26 mouse cellular contexts compared by ENCODE assay signal in genomic region chr7:45131850-45132249, GRCm38 (mm10). TPM values are rescaled to one million over a fixed set of nuclear protein-coding genes. Genes with fewer than 3 reads are reported as not detected.
A peak's percentile ranks its signal among the peaks of the same experiment; 100 is the strongest.
DNase-seq lines count a peak whose midpoint lies in the region; ATAC-seq and TF ChIP-seq lines count a peak whose summit lies in the region.
"Had no signal": no experiment of that assay in that cellular context is flagged by ENCODE, and none has a peak within 500 bp of the region (broad histone marks: within the 10 kb centered on the region; RNA-seq: fewer than 3 reads in every experiment).

No protein-coding gene starts in this region.

- peaks cover 8% of the 10 kb centered on the region for H3K36me3 ChIP-seq in heart, embryonic 10.5 days
- peaks cover 7% of the 10 kb centered on the region for H3K36me3 ChIP-seq in heart, adult 2 months (ENCODE audit: control insufficient read depth, insufficient read depth, low read length)
- peaks cover 5% of the 10 kb centered on the region; the same call in 1 of the 2 replicates for H3K36me3 ChIP-seq in liver, adult 2 months (ENCODE audit: control insufficient read depth, insufficient read depth, low read length)
- peaks cover 4% of the 10 kb centered on the region for H3K36me3 ChIP-seq in liver, postnatal 0 days (replicated peaks; ENCODE audit: insufficient read depth, low read length)
- peaks cover 15% of the 10 kb centered on the region for H3K36me3 ChIP-seq in ES-E14 (ENCODE audit: control insufficient read depth, insufficient read depth, low read length, poor library complexity, severe bottlenecking)

- DNase-seq in adrenal gland, adult (ENCODE audit: inconsistent age in 2 of 2, low spot score in 1 of 2), result peak; percentile 24 to 30
- DNase-seq in adrenal gland, postnatal 14 days, result no peak
- no peak for DNase-seq in heart, embryonic 10.5 days (ENCODE audit: low spot score)
- no peak for DNase-seq in heart, adult 2 months
- no peak for DNase-seq in liver, adult 2 months (ENCODE audit: extremely low read depth, low read depth, low spot score)
- DNase-seq in liver, postnatal 0 days, result no peak
- DNase-seq in ES-E14 (ENCODE audit: low read depth, low spot score), result no peak
- DNase-seq in adipocyte (ENCODE audit: low spot score), result no peak
- DNase-seq: adrenal gland, postnatal 10 days; gastrocnemius, postnatal 10 days; kidney, adult 11 months; kidney, postnatal 10 days; left cerebral cortex, postnatal 4 days; lung, adult 18-20 months; lung, postnatal 4 days; right cerebral cortex, postnatal 25 days; thymus, postnatal 14 days had no signal

- in situ Hi-C loops in ES-E14 (cut with MboI; ENCODE audit: low sequenced_read_pairs in 2 of 2, unreplicated experiment in 2 of 2), result loop anchor here in 1 of 2 experiments (5.0 kb wide), 1 partner anchor 55 kb away; no protein-coding TSS in a partner anchor

- H3K4me2 ChIP-seq in liver, postnatal 0 days (ENCODE audit: low read depth, low read length), result no peak overlapping the region
- H3K4me2 ChIP-seq: heart, embryonic 15.5 days; midbrain, embryonic 12.5 days; neural tube, embryonic 15.5 days had no signal

- peaks cover 24% of the 10 kb centered on the region for H3K27me3 ChIP-seq in heart, embryonic 10.5 days (ENCODE audit: insufficient read depth, poor library complexity, severe bottlenecking)
- H3K27me3 ChIP-seq in heart, adult 2 months (ENCODE audit: control insufficient read depth, insufficient read depth, low read length), result no peaks in the 10 kb centered on the region
- H3K27me3 ChIP-seq in liver, adult 2 months (ENCODE audit: control insufficient read depth, insufficient read depth, low read length), result no peaks in the 10 kb centered on the region
- no peaks in the 10 kb centered on the region for H3K27me3 ChIP-seq in liver, postnatal 0 days (ENCODE audit: insufficient read depth, low read length)
- H3K27me3 ChIP-seq: heart, embryonic 15.5 days had no signal

- no peaks in the 10 kb centered on the region for H3K9me3 ChIP-seq in heart, embryonic 10.5 days
- H3K9me3 ChIP-seq in liver, postnatal 0 days (ENCODE audit: low read length), result no peaks in the 10 kb centered on the region
- no peaks in the 10 kb centered on the region for H3K9me3 ChIP-seq in ES-E14 (ENCODE audit: control insufficient read depth, insufficient read depth, low read depth, low read length)
- H3K9me3 ChIP-seq: heart, embryonic 15.5 days; neural tube, embryonic 15.5 days had no signal

- no peak for TF ChIP-seq EP300 in heart, adult 2 months (IDR thresholded peaks at IDR 0.05; ENCODE audit: insufficient read depth, low read depth, low read length)
- no peak for TF ChIP-seq EP300 in liver, postnatal 0 days (IDR thresholded peaks at IDR 0.05; ENCODE audit: low read depth)

- TF ChIP-seq CTCF in heart, adult 2 months (IDR thresholded peaks at IDR 0.05), result no peak
- no peak for TF ChIP-seq CTCF in liver, adult 2 months (IDR thresholded peaks at IDR 0.05; ENCODE audit: low read depth, low read length)
- no peak for TF ChIP-seq CTCF in liver, postnatal 0 days (IDR thresholded peaks at IDR 0.05; ENCODE audit: low read depth)

- no peak overlapping the region for H3K9ac ChIP-seq in heart, adult 2 months (ENCODE audit: low read depth, low read length)
- 0 out of 2 replicates have a peak overlapping the region, but pooled peaks have one; percentile 6 for H3K9ac ChIP-seq in liver, adult 2 months (ENCODE audit: low read depth, low read length)
- no peak overlapping the region for H3K9ac ChIP-seq in liver, postnatal 0 days (replicated peaks)
- peak overlapping the region; percentile 64; the same call in 1 of the 2 replicates for H3K9ac ChIP-seq in ES-E14 (ENCODE audit: insufficient read depth, low read depth, low read length, poor library complexity, severe bottlenecking)
- H3K9ac ChIP-seq: heart, embryonic 15.5 days; midbrain, embryonic 12.5 days; neural tube, embryonic 15.5 days had no signal

- WGBS in heart, embryonic 10.5 days, result 62% methylated on average over 11 of the region's 11 CpGs
- 81% methylated on average over 11 of the region's 11 CpGs for WGBS in heart, adult 2 months
- 83% methylated on average over 11 of the region's 11 CpGs for WGBS in liver, adult 2 months
- WGBS in liver, postnatal 0 days (ENCODE audit: insufficient replicate concordance), result 81% methylated on average over 11 of the region's 11 CpGs

- H3K4me1 ChIP-seq in heart, embryonic 10.5 days, result peaks cover 45% of the 10 kb centered on the region
- H3K4me1 ChIP-seq in heart, adult 2 months (ENCODE audit: control insufficient read depth, insufficient read depth, low read length), result peaks cover 5% of the 10 kb centered on the region; the same call in 1 of the 2 replicates
- H3K4me1 ChIP-seq in liver, adult 2 months (ENCODE audit: control insufficient read depth, insufficient read depth, low read length), result peaks cover 26% of the 10 kb centered on the region
- peaks cover 33% of the 10 kb centered on the region for H3K4me1 ChIP-seq in liver, postnatal 0 days (ENCODE audit: insufficient read depth)
- peaks cover 0 to 18% of the 10 kb centered on the region in 2 experiments; a peak in 1 of 4 replicates for H3K4me1 ChIP-seq in ES-E14 (ENCODE audit: control insufficient read depth in 2 of 2, insufficient read depth in 2 of 2, low read length in 2 of 2, poor library complexity in 1 of 2)

- H3K27ac ChIP-seq in heart, embryonic 10.5 days, result peak overlapping the region; percentile 65
- no peak overlapping the region for H3K27ac ChIP-seq in heart, adult 2 months
- peak overlapping the region; percentile 52 for H3K27ac ChIP-seq in liver, adult 2 months (replicated peaks; ENCODE audit: insufficient read depth, low read depth, low read length)
- H3K27ac ChIP-seq in liver, postnatal 0 days (ENCODE audit: low read depth), result no peak overlapping the region
- H3K27ac ChIP-seq in ES-E14 (ENCODE audit: insufficient read depth, low read depth, low read length, poor library complexity, severe bottlenecking), result no peak overlapping the region
- H3K27ac ChIP-seq: heart, embryonic 15.5 days; hindbrain, postnatal 0 days; midbrain, embryonic 12.5 days; neural tube, embryonic 15.5 days had no signal

- no peak overlapping the region for H3K4me3 ChIP-seq in heart, embryonic 10.5 days
- H3K4me3 ChIP-seq in heart, adult 2 months, result no peak overlapping the region
- H3K4me3 ChIP-seq in liver, adult 2 months (ENCODE audit: insufficient read depth, low read depth, low read length), result no peak overlapping the region
- H3K4me3 ChIP-seq in liver, postnatal 0 days (ENCODE audit: low read depth, low read length), result no peak overlapping the region
- H3K4me3 ChIP-seq in ES-E14 (ENCODE audit: insufficient read depth in 1 of 2, low read depth in 1 of 2, low read length in 2 of 2, poor library complexity in 1 of 2, severe bottlenecking in 1 of 2), result peak overlapping the region in 1 of 2 experiments; percentile 44; a peak in 2 of 4 replicates
- H3K4me3 ChIP-seq: heart, embryonic 15.5 days; midbrain, embryonic 12.5 days; myocyte; neural tube, embryonic 15.5 days had no signal

- intact Hi-C loops in heart, adult 2 months (cut with DNase I), result no loop called here

- H3K79me2 ChIP-seq in heart, adult 2 months (replicated peaks; ENCODE audit: control insufficient read depth, insufficient read depth, low read length), result no peaks in the 10 kb centered on the region; the same call in 1 of the 2 replicates
- peaks cover 11% of the 10 kb centered on the region; the same call in 1 of the 2 replicates for H3K79me2 ChIP-seq in liver, adult 2 months (ENCODE audit: control insufficient read depth, insufficient read depth, low read length)

- ATAC-seq in liver, postnatal 0 days, result no peak
- ATAC-seq: CD4-positive, CD25-positive, alpha-beta regulatory T cell, adult 4 months; hindbrain, postnatal 0 days had no signal

- no peak for TF ChIP-seq POLR2A in heart, adult 2 months (IDR thresholded peaks at IDR 0.05; ENCODE audit: insufficient read depth, low read depth, low read length)
- no peak for TF ChIP-seq POLR2A in liver, adult 2 months (IDR thresholded peaks at IDR 0.05; ENCODE audit: extremely low read depth, insufficient read depth, low read length)

RNA-seq across cellular contexts. Expression of gene Rpl13a, which starts 3.3 kb away (rescaled TPM):
- total RNA-seq in adrenal gland, postnatal 14 days (2021), result 1,693 and 2,079 TPM in 2 replicates
- polyA plus RNA-seq in heart, embryonic 10.5 days (2016; fragmentation: Nextera tagmentation; extraction: Ambion mirVana), result 873 and 1,060 TPM in 2 replicates
- total RNA-seq in heart, adult 2 months (2021), result 100 to 1,000 TPM; 561 to 659 TPM
- polyA plus RNA-seq in heart, adult 2 months (2012; rRNA removed), result 915 and 1,061 TPM in 2 replicates
- 1,440 and 1,681 TPM in 2 replicates for total RNA-seq in liver, adult 2 months (2014; rRNA removed)
- 488 and 544 TPM in 2 replicates for polyA plus RNA-seq in liver, adult 2 months (2012; rRNA removed)
- polyA plus RNA-seq in liver, postnatal 0 days (2015; fragmentation: Nextera tagmentation; extraction: Ambion mirVana), result 938 and 993 TPM in 2 replicates
- 3,971 and 5,136 TPM in 2 replicates for total RNA-seq in ES-E14 (2012; rRNA removed)

RNA-seq across cellular contexts. Expression of gene Gm45713, which starts 4.2 kb away (rescaled TPM):
- not detected in 2 replicates for total RNA-seq in adrenal gland, postnatal 14 days (2021)
- 0.36 and 0.58 TPM in 2 replicates for polyA plus RNA-seq in heart, embryonic 10.5 days (2016; fragmentation: Nextera tagmentation; extraction: Ambion mirVana)
- under 1 TPM in 1 of 2 experiments, not detected in 1; 0.80 TPM for total RNA-seq in heart, adult 2 months (2021)
- polyA plus RNA-seq in heart, adult 2 months (2012; rRNA removed), result 4.5 and 4.6 TPM in 2 replicates
- total RNA-seq in liver, adult 2 months (2014; rRNA removed), result 0.13 TPM in 1 of 2 replicates, not detected in the other
- polyA plus RNA-seq in liver, adult 2 months (2012; rRNA removed), result 0.98 TPM in 1 of 2 replicates, not detected in the other
- polyA plus RNA-seq in liver, postnatal 0 days (2015; fragmentation: Nextera tagmentation; extraction: Ambion mirVana), result 0.27 and 0.70 TPM in 2 replicates
- total RNA-seq in ES-E14 (2012; rRNA removed), result 0.36 and 0.90 TPM in 2 replicates
- total RNA-seq: adrenal gland, postnatal 10 days; gastrocnemius, postnatal 10 days; hindbrain, postnatal 0 days; layer of hippocampus, adult 8-10 months; left cerebral cortex, adult 18-20 months had no signal
- polyA plus RNA-seq: CD4-positive, CD25-positive, alpha-beta regulatory T cell, adult 4 months; heart, embryonic 15.5 days; stomach, embryonic 16.5 days had no signal

RNA-seq across cellular contexts. Expression of gene Flt3l, which starts 4.4 kb away (rescaled TPM):
- 13.3 and 25.0 TPM in 2 replicates for total RNA-seq in adrenal gland, postnatal 14 days (2021)
- 2.5 and 3.1 TPM in 2 replicates for polyA plus RNA-seq in heart, embryonic 10.5 days (2016; fragmentation: Nextera tagmentation; extraction: Ambion mirVana)
- total RNA-seq in heart, adult 2 months (2021), result 1 to 10 TPM; 5.5 to 6.4 TPM
- polyA plus RNA-seq in heart, adult 2 months (2012; rRNA removed), result 47.4 and 59.1 TPM in 2 replicates
- 3.2 and 5.4 TPM in 2 replicates for total RNA-seq in liver, adult 2 months (2014; rRNA removed)
- polyA plus RNA-seq in liver, adult 2 months (2012; rRNA removed), result 20.8 and 30.8 TPM in 2 replicates
- 2.0 and 2.3 TPM in 2 replicates for polyA plus RNA-seq in liver, postnatal 0 days (2015; fragmentation: Nextera tagmentation; extraction: Ambion mirVana)
- 1.8 and 1.9 TPM in 2 replicates for total RNA-seq in ES-E14 (2012; rRNA removed)

RNA-seq across cellular contexts. Expression of gene Rps11, which starts 7.6 kb away (rescaled TPM):
- total RNA-seq in adrenal gland, postnatal 14 days (2021), result 1,189 and 1,386 TPM in 2 replicates
- polyA plus RNA-seq in heart, embryonic 10.5 days (2016; fragmentation: Nextera tagmentation; extraction: Ambion mirVana), result 1,266 and 1,534 TPM in 2 replicates
- total RNA-seq in heart, adult 2 months (2021), result 100 to 1,000 TPM; 534 to 613 TPM
- polyA plus RNA-seq in heart, adult 2 months (2012; rRNA removed), result 186 and 258 TPM in 2 replicates
- total RNA-seq in liver, adult 2 months (2014; rRNA removed), result 355 and 400 TPM in 2 replicates
- polyA plus RNA-seq in liver, adult 2 months (2012; rRNA removed), result 95.1 and 111 TPM in 2 replicates
- polyA plus RNA-seq in liver, postnatal 0 days (2015; fragmentation: Nextera tagmentation; extraction: Ambion mirVana), result 681 and 696 TPM in 2 replicates
- 1,746 and 1,854 TPM in 2 replicates for total RNA-seq in ES-E14 (2012; rRNA removed)

RNA-seq across cellular contexts. Expression of gene Pih1d1, which starts 22.3 kb away (rescaled TPM):
- 55.6 and 58.5 TPM in 2 replicates for total RNA-seq in adrenal gland, postnatal 14 days (2021)
- 97.8 and 102 TPM in 2 replicates for polyA plus RNA-seq in heart, embryonic 10.5 days (2016; fragmentation: Nextera tagmentation; extraction: Ambion mirVana)
- 10 to 100 TPM; 33.8 to 36.7 TPM for total RNA-seq in heart, adult 2 months (2021)
- polyA plus RNA-seq in heart, adult 2 months (2012; rRNA removed), result 48.1 and 51.2 TPM in 2 replicates
- total RNA-seq in liver, adult 2 months (2014; rRNA removed), result 48.0 and 59.1 TPM in 2 replicates
- 62.1 and 66.4 TPM in 2 replicates for polyA plus RNA-seq in liver, adult 2 months (2012; rRNA removed)
- polyA plus RNA-seq in liver, postnatal 0 days (2015; fragmentation: Nextera tagmentation; extraction: Ambion mirVana), result 37.6 and 37.8 TPM in 2 replicates
- total RNA-seq in ES-E14 (2012; rRNA removed), result 69.9 and 70.2 TPM in 2 replicates

Comparison
In these comparisons a context has a peak if more than half of its experiments do, and no peak if none do; other contexts are left out.
1. DNase-seq: peak in adrenal gland, adult (2 of 2); none in adrenal gland, postnatal 14 days (single experiment), heart, embryonic 10.5 days (single experiment), heart, adult 2 months (0 of 2), liver, adult 2 months (single experiment), liver, postnatal 0 days (single experiment), ES-E14 (single experiment) and adipocyte (single experiment).
2. H3K27ac ChIP-seq: peak in heart, embryonic 10.5 days (single experiment) and liver, adult 2 months (single experiment); none in heart, adult 2 months (single experiment), liver, postnatal 0 days (single experiment) and ES-E14 (single experiment).
3. H3K9ac ChIP-seq: peak in liver, adult 2 months (single experiment) and ES-E14 (single experiment); none in heart, adult 2 months (single experiment) and liver, postnatal 0 days (single experiment).